Mouse (Mus musculus): ENCODE measurements at regions not wholly inside any gene's neighbourhood (a gene's known extent, or its start where the extent isn't known, plus 50 kb on each side); places are given as distances from the start of the nearest gene placed in this dataset.

- Histone ChIP-seq H3K4me1 (ENCODE audit: control insufficient read depth in 1 of 2, insufficient read depth in 2 of 2, low read length in 2 of 2) (no peaks in the 10 kb centered on the region), H3K4me3 (ENCODE audit: control insufficient read depth in 1 of 2, insufficient read depth in 1 of 2, low read depth in 2 of 2, low read length in 2 of 2) (no peak overlapping the region), H3K9me3 (replicated peaks; ENCODE audit: insufficient read depth, low read length) (no peaks in the 10 kb centered on the region), H3K36me3 (ENCODE audit: control insufficient read depth in 1 of 2, insufficient read depth in 2 of 2, low read length in 2 of 2) (no peaks in the 10 kb centered on the region), H3K9ac (ENCODE audit: control insufficient read depth, low read depth, low read length, poor library complexity, severe bottlenecking) (no peak overlapping the region), H3K27me3 (ENCODE audit: control insufficient read depth in 1 of 2, insufficient read depth in 2 of 2, low read length in 2 of 2) (no peaks in the 10 kb centered on the region; a peak in 1 of 4 replicates), H3K27ac (ENCODE audit: control insufficient read depth, low read depth, low read length) (no peak overlapping the region), H3K79me2 (ENCODE audit: control insufficient read depth, insufficient read depth, low read length, poor library complexity) (no peaks in the 10 kb centered on the region)
- TF ChIP-seq TAL1 (IDR thresholded peaks at IDR 0.05; ENCODE audit: low read length) (no peak), ZKSCAN1 (IDR thresholded peaks at IDR 0.05; ENCODE audit: low read depth, low read length) (no peak), USF2 (IDR thresholded peaks at IDR 0.05; ENCODE audit: borderline replicate concordance in 1 of 2, insufficient read depth in 1 of 2, low read depth in 1 of 2, low read length in 2 of 2) (no peak), BHLHE40 (IDR thresholded peaks at IDR 0.05; ENCODE audit: borderline replicate concordance, low read depth, low read length) (no peak), POLR2AphosphoS2 (IDR thresholded peaks at IDR 0.05; ENCODE audit: low read length) (no peak), GABPA (IDR thresholded peaks at IDR 0.05; ENCODE audit: low read depth, low read length) (no peak), HCFC1 (IDR thresholded peaks at IDR 0.05; ENCODE audit: low read depth, low read length) (no peak), MEF2A (IDR thresholded peaks at IDR 0.05; ENCODE audit: extremely low read depth, insufficient replicate concordance, low read depth, low read length, poor library complexity, severe bottlenecking) (no peak), RCOR1 (IDR thresholded peaks at IDR 0.05; ENCODE audit: low read depth, low read length) (no peak), NRF1 (IDR thresholded peaks at IDR 0.05; ENCODE audit: insufficient read depth, low read depth, low read length, poor library complexity, severe bottlenecking) (no peak), USF1 (IDR thresholded peaks at IDR 0.05; ENCODE audit: low read depth, low read length) (no peak), CTCF (IDR thresholded peaks at IDR 0.05 in 2 of 3, conservative IDR thresholded peaks at IDR 0.05 in 1 of 3; ENCODE audit: control insufficient read depth in 1 of 3, insufficient read depth in 1 of 3, low read depth in 2 of 3, low read length in 3 of 3, poor library complexity in 1 of 3, severe bottlenecking in 1 of 3) (no peak), RAD21 (IDR thresholded peaks at IDR 0.05; ENCODE audit: low read depth, low read length) (no peak)
- DNase-seq (ENCODE audit: low read depth, low spot score): no peak
Observed at GRCm38 (mm10) chr14:86487285-86487897, 653.6 kb downstream of the Diaph3 start.

GRCm38 (mm10) chr14:86484247-86484646 lies 656.8 kb downstream of the Diaph3 start:
- Histone ChIP-seq H3K79me2 (ENCODE audit: control insufficient read depth, insufficient read depth, low read length, poor library complexity) (no peaks in the 10 kb centered on the region), H3K9me3 (replicated peaks; ENCODE audit: insufficient read depth, low read length) (no peaks in the 10 kb centered on the region), H3K4me3 (ENCODE audit: control insufficient read depth in 1 of 2, insufficient read depth in 1 of 2, low read depth in 2 of 2, low read length in 2 of 2) (no peak overlapping the region), H3K36me3 (ENCODE audit: control insufficient read depth in 1 of 2, insufficient read depth in 2 of 2, low read length in 2 of 2) (no peaks in the 10 kb centered on the region), H3K27ac (ENCODE audit: control insufficient read depth, low read depth, low read length) (no peak overlapping the region), H3K9ac (ENCODE audit: control insufficient read depth, low read depth, low read length, poor library complexity, severe bottlenecking) (no peak overlapping the region), H3K27me3 (ENCODE audit: control insufficient read depth in 1 of 2, insufficient read depth in 2 of 2, low read length in 2 of 2) (no peaks in the 10 kb centered on the region), H3K4me1 (ENCODE audit: control insufficient read depth in 1 of 2, insufficient read depth in 2 of 2, low read length in 2 of 2) (no peaks in the 10 kb centered on the region)
- DNase-seq (ENCODE audit: low read depth, low spot score): no peak
- TF ChIP-seq TCF12 (IDR thresholded peaks at IDR 0.05; ENCODE audit: low read depth, low read length): no peak
- no peak for TF ChIP-seq EP300 (IDR thresholded peaks at IDR 0.05; ENCODE audit: low read depth in 1 of 2, low read length in 2 of 2)
- TF ChIP-seq MEF2A (IDR thresholded peaks at IDR 0.05; ENCODE audit: extremely low read depth, insufficient replicate concordance, low read depth, low read length, poor library complexity, severe bottlenecking): no peak
- TF ChIP-seq POLR2AphosphoS2 (IDR thresholded peaks at IDR 0.05; ENCODE audit: low read length): no peak
- no peak for TF ChIP-seq RCOR1 (IDR thresholded peaks at IDR 0.05; ENCODE audit: low read depth, low read length)
- no peak for TF ChIP-seq MAZ (IDR thresholded peaks at IDR 0.05; ENCODE audit: low read depth, low read length)
- TF ChIP-seq MAFK (IDR thresholded peaks at IDR 0.05; ENCODE audit: borderline replicate concordance, low read depth, low read length): no peak
- TF ChIP-seq TBP (IDR thresholded peaks at IDR 0.05; ENCODE audit: low read depth, low read length): no peak
- no peak for TF ChIP-seq USF2 (IDR thresholded peaks at IDR 0.05; ENCODE audit: borderline replicate concordance in 1 of 2, insufficient read depth in 1 of 2, low read depth in 1 of 2, low read length in 2 of 2)
- TF ChIP-seq KAT2A (conservative IDR thresholded peaks at IDR 0.05; ENCODE audit: low read depth, low read length): no peak
- no peak for TF ChIP-seq POLR2A (IDR thresholded peaks at IDR 0.05; ENCODE audit: control insufficient read depth in 1 of 2, insufficient read depth in 1 of 2, low read depth in 1 of 2, low read length in 2 of 2, poor library complexity in 1 of 2)
- no peak for TF ChIP-seq MYB (IDR thresholded peaks at IDR 0.05; ENCODE audit: low read depth, low read length)
- no peak for TF ChIP-seq ETS1 (IDR thresholded peaks at IDR 0.05; ENCODE audit: low read depth, low read length)

Measured in MEL (cell line).